Mouse (Mus musculus): Measurements from ENCODE around the gene 1700001O22Rik.

GRCm38 (mm10) chr2:30752471-30752870, 51.0 kb downstream of the 1700001O22Rik start:
- TF ChIP-seq POLR2A (IDR thresholded peaks at IDR 0.05; ENCODE audit: borderline replicate concordance, extremely low read depth, insufficient read depth, insufficient read length, poor library complexity, severe bottlenecking) (no peak), CTCF (IDR thresholded peaks at IDR 0.05; ENCODE audit: borderline replicate concordance, extremely low read depth, insufficient read depth, insufficient read length) (no peak)
